Mouse (Mus musculus) gonadal fat pad, adult 2 months (tissue): ENCODE measurements around the gene Rspo1. TPM values are rescaled to one million over a fixed set of nuclear protein-coding genes. Genes with fewer than 3 reads are reported as not detected.

Experiments used
- DNase-seq: peaks from one replicate; pipeline ENCODE4 v3.0.0-alpha.2; 2012; ENCODE audit warnings: low read depth
- polyA plus RNA-seq: library from polyadenylated mRNA; depleted of rRNA; stranded (reverse); fragments of >200 nt; gene quantifications from 2 replicates; pipeline ENCODE4 v1.2.3, GENCODE M21; 2012

Gene Rspo1
- polyA plus RNA-seq, 1 experiment = 18.3 TPM

- DNase-seq = no peak
Observed at GRCm38 (mm10) chr4:124972316-124972715, 13.9 kb upstream of the Rspo1 start.

GRCm38 (mm10) chr4:124973296-124973695 lies 12.9 kb upstream of the Rspo1 start:
- DNase-seq = no peak

GRCm38 (mm10) chr4:124978201-124978600 lies 8.0 kb upstream of the Rspo1 start:
- no peak for DNase-seq

- DNase-seq = no peak
Observed at GRCm38 (mm10) chr4:124983893-124984526, 2.2 kb upstream of the Rspo1 start.

DNA sequence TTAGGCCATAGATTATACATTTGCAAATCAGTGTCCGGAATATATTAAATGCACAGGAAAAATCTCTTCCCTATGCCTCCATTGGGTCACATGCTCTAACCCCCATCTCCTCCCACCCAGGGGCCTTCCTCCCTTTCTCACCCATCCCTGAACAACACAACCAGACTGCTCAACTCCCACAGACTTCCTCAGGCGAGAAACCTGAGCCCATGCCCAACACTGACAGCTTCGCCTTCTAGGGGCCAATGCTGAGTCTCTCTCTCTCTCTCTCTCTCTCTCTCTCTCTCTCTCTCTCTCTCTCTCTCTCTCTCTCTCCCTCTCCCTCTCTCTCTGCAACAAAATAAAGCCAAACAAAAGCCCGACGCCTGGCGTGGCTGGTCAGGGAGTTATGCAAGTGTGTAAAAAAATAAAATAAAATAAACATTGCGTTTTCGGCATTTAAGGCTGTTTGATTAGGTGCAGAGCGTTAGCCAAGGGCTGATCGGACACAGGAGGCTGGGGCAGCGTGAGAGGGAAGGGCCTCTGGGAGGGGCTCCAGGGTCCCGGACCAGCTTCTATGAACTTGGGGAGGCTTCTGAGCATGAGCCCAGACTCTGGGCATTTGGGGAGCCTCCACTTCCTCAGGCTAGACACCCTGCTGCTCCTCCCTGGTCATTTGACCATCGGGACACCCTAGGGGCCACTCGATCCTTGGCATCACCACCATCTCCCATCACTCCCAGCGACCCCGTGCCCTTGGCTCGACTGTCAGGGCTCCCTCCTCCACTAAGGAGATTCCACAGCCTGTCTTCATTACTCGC lies 1.2 kb upstream of the Rspo1 start:
- no peak for DNase-seq

- no peak for DNase-seq
Observed at GRCm38 (mm10) chr4:124986739-124987710, 795 bp downstream of the Rspo1 start.

- DNase-seq = no peak
Observed at GRCm38 (mm10) chr4:124987711-124988097, 1.5 kb downstream of the Rspo1 start.

DNA sequence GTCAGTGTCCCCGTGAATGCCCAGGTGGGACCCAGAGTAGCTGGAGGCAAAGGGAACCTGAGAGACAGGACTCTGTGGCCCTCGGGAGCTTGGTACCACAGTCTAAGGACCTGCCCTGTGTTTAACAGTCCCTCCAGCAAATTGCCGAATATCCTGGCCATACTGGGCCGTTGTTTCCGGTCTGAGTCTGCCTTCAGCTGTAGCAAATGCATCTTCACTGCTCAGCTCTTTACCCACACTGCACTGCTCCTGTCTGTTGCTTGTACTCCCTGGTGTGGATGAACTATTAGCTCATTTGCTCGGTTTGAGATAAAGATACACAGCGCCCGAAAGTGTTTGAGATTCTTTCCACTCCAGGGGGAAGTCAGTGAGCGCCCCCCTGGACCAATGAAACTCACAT lies 2.2 kb downstream of the Rspo1 start:
- no peak for DNase-seq

DNA sequence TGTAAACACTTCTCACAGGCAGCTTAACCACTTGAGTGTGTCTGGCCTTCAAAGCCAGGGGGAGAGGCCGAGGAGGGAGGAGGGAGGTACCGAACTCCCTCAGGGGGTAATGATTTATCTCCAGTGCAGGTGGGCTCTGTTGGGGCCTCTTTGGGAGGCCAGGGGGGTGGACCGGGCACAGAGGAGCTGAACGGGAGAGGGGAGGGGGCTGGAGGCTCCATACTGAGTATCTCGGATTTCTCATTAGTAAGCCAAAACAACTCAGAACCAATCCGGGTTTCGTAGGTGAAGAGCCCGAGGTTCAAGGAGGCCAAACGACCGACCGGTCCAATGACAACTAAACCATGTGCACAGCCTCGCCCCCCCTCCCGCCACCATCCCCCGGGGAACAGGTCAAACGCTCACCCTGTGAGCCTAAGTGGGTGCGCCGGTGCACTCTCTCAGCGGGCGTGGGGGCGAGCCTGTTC lies 3.6 kb downstream of the Rspo1 start:
- no peak for DNase-seq

GRCm38 (mm10) chr4:124990325-124990724 lies 4.1 kb downstream of the Rspo1 start:
- DNase-seq = no peak

DNA sequence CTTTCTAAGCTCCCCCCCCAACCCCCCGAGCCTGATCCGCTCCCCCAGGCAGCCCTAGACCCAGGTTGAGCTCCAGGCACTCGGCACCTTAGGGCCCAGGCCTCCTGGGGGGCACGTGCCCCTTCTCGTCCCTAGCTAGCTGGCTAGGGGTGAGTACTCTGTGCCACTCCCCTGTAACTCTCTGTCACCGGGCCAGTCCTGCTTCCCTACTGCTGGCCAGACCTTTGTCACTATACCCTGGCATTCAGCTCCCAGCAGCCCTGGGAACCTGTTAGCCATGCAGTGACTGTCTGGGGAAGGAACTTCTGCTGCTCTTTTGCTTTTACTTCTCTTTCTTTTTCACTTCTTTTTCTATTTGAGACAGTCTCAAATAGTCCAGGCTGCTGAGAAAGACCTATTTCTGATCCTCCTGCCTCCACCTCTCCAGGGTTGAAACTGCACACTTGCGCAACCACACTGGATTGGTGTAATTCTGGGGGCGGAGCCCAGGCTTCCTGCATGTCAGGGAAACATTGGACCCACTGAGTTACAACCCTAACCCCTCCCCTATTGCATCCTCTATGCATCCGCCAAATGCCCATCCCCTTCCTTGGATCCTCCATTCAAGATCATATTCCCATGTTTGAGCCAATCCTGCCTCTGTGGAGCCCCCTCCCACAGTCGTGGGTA lies 11.4 kb downstream of the Rspo1 start:
- DNase-seq = no peak

DNA sequence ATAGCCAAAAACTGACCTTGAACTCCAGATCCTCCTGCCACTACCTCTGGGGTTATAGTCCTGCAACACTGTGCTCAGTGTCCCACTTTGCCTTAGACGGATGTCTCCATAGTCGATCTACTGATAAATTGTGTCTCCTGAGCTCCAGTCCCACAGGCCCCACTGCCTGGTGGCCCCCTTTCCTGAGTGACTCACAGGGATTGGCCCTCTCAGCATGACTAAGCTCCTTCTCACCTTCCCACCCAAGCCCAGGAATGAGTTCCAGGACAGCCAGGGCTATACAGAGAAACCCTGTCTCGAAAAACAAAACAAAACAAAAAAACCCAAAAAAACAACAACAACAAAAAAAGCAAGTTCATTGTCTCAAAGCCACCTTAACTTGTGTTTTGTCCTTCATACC lies 13.3 kb downstream of the Rspo1 start:
- no peak for DNase-seq

GRCm38 (mm10) chr4:125002978-125003377 lies 16.7 kb downstream of the Rspo1 start:
- DNase-seq = no peak

DNA sequence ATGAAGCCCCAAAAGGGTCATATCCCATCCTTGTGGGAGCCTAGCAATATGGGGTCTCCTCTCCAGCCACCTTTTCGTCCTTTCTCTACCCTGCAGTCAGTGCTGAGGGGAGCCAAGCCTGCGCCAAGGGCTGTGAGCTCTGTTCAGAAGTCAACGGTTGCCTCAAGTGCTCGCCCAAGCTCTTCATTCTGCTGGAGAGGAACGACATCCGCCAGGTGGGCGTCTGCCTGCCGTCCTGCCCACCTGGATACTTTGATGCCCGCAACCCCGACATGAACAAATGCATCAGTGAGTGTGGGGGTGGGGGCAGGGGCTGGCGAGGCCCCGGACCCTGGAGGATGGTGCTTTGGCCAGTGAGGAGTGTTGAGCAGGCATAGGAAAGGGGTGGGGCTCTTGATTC lies 18.7 kb downstream of the Rspo1 start:
- no peak for DNase-seq

DNA sequence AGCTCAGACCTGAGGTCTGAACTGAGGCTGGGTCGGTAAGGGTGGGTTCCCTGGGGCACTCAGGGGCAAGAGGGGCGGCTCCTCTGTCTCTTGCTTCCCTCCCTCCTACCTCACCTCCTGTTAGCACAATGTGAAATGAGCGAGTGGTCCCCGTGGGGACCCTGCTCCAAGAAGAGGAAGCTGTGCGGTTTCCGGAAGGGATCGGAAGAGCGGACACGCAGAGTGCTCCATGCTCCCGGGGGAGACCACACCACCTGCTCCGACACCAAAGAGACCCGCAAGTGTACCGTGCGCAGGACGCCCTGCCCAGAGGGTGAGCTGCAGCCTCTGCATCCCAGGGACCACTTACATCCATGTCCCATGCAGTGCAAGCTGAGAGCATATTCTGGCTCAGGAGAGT lies 21.2 kb downstream of the Rspo1 start:
- DNase-seq = no peak

GRCm38 (mm10) chr4:125008220-125008619 lies 22.0 kb downstream of the Rspo1 start:
- no peak for DNase-seq

DNA sequence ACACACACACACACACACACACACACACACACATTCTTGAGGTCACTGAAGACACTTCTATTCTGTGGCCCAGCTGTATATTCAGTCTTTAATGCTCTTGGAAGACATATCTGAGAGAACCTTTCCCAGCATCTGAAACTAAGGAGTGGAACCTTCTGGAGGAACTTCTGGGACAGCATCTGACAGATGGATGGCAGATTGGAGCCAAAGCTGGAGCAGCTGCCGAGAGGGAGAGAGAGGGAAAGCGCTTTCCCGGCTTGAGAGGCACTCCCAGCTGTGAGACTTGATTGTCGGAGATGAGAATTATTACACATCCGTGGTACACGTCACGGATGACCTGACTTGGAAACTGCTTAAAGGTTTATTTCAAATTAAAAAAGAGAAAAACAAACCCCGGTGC lies 22.5 kb downstream of the Rspo1 start:
- DNase-seq = no peak

DNA sequence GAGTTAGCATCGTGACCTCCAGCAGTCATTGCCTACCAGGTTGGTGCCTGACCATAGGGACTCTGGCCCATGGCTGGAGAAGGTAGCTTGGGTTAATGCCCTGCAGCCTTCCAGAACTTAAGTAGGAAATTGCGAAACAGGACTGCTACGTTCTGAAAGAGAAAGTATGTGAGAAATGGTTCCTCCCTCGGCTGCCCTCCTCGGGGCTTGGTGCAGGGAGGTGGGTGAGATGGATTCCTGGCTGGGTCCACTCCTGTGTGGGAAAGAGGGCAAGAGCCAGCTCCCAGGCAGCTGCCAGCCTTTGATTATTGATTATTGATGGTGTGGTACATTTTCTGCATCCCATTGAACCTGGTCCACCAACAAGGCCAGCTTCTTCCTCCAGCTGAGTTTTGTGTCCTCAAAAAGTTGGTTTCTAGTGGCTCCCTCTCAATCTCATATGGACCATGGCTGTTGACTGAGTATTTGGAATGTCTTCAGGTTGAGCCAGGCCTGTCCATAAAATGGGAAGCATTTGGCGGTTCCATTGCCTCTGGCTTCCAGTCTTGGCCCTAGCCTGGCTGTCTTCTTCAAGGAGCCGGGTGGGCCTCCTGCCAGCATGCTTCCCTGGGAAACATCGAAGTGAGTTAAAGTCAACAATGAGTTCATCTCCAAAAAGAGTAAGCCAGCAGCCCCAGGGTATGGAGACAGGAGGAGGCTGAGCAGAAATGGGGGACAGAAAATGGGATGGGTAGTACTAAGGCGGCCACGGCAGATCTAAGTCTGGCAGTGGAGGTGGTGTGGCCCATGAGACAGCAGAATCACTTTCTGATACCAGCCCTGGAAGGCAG lies 29.8 kb downstream of the Rspo1 start, which contains the start of gene Gnl2:
Gene Gnl2 (plus strand): TSS at position 780 of the 830 bp plus-strand sequence.
- no peak for DNase-seq

DNA sequence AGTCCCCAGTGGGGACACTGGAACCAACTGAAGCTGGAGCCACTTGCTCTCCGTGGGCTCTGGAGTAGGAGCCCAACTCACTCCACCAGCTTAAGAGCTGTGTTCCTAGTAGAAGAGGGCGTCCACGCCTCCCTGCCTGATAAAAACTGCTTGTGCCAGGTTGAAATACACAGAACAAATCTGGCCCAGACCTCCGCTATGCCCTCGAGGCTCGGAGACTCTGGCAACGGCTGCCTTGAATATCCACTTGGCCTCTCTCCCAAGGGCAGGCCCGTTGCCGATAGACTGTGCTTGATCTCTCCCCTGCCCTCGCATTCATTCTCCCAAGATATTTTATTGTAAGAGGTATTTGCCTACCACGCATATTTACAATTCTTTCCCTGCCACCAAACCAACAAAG lies 31.2 kb downstream of the Rspo1 start:
- DNase-seq = no peak

GRCm38 (mm10) chr4:125020780-125021538 lies 34.7 kb downstream of the Rspo1 start:
- no peak for DNase-seq
